Mouse (Mus musculus) MEL (cell line): ENCODE measurements around the gene Gdf1. TPM values are rescaled to one million over a fixed set of nuclear protein-coding genes. Genes with fewer than 3 reads are reported as not detected.

Experiments
- DNase-seq: peaks from one replicate; pipeline ENCODE4 v3.0.0; 2011; ENCODE audit warnings: low read depth, low spot score
- H3K27ac ChIP-seq: 2 replicates; pipeline ENCODE4 v1.5.1; 2012; ENCODE audit warnings: low read depth, mild to moderate bottlenecking, control low read depth, low read length, moderate library complexity; ENCODE audit not compliant: control insufficient read depth
- H3K27me3 ChIP-seq, 2 experiments: fragments of 150-350 bp in 1 of 2; sonication (generic) in 1 of 2; 2 replicates each; pipeline ENCODE4 v1.6.1; 2012; ENCODE audit warnings: low read length in 2 of 2, mild to moderate bottlenecking in 2 of 2, improper control_type of control experiment in 1 of 2, moderate library complexity in 1 of 2; ENCODE audit not compliant: insufficient read depth in 2 of 2, control insufficient read depth in 1 of 2
- H3K36me3 ChIP-seq, 2 experiments: 2 replicates each; pipeline ENCODE4 v1.6.1; 2012 to 2014; ENCODE audit warnings: low read length in 2 of 2, improper control_type of control experiment in 1 of 2, inconsistent platforms in 1 of 2, mild to moderate bottlenecking in 1 of 2; ENCODE audit not compliant: insufficient read depth in 2 of 2, control insufficient read depth in 1 of 2
- H3K4me1 ChIP-seq, 2 experiments: fragments of 150-350 bp in 1 of 2; sonication (generic) in 1 of 2; 2 replicates each; pipeline ENCODE4 v1.6.1; 2012; ENCODE audit warnings: low read length in 2 of 2, improper control_type of control experiment in 1 of 2, mild to moderate bottlenecking in 1 of 2; ENCODE audit not compliant: insufficient read depth in 2 of 2, control insufficient read depth in 1 of 2
- H3K4me3 ChIP-seq, 2 experiments: fragments of 150-350 bp in 1 of 2; sonication (generic) in 1 of 2; 2 replicates each; pipeline ENCODE4 v1.5.1; 2012; ENCODE audit warnings: low read depth in 2 of 2, low read length in 2 of 2, mild to moderate bottlenecking in 2 of 2, moderate library complexity in 2 of 2, control low read depth in 1 of 2, improper control_type of control experiment in 1 of 2; ENCODE audit not compliant: control insufficient read depth in 1 of 2, insufficient read depth in 1 of 2
- H3K79me2 ChIP-seq: 2 replicates; pipeline ENCODE4 v1.6.1; 2012; ENCODE audit warnings: mild to moderate bottlenecking, low read length, moderate library complexity; ENCODE audit not compliant: control insufficient read depth, poor library complexity, insufficient read depth
- H3K9ac ChIP-seq: 2 replicates; pipeline ENCODE4 v1.6.1; 2012; ENCODE audit warnings: low read depth, mild to moderate bottlenecking, control low read depth, low read length, moderate library complexity; ENCODE audit not compliant: control insufficient read depth, poor library complexity, severe bottlenecking
- H3K9me3 ChIP-seq: fragments of 150-350 bp; sonication (generic); replicated peaks from 2 replicates; pipeline ENCODE4 v1.6.1; 2012; ENCODE audit warnings: mild to moderate bottlenecking, low read length, improper control_type of control experiment, moderate library complexity; ENCODE audit not compliant: insufficient read depth
- CHD2 ChIP-seq: IDR thresholded peaks from 2 replicates; pipeline ENCODE4 v1.6.1; 2011; ENCODE audit warnings: low read length, improper control_type of control experiment
- CTCF ChIP-seq, 3 experiments: IDR thresholded peaks in 2 of 3; conservative IDR thresholded peaks in 1 of 3; 2 replicates each; pipeline ENCODE4 v1.5.1; 2011 to 2012; ENCODE audit warnings: low read length in 3 of 3, low read depth in 2 of 3, mild to moderate bottlenecking in 2 of 3, improper control_type of control experiment in 1 of 3, inconsistent platforms in 1 of 3, mixed read lengths in 1 of 3, moderate library complexity in 1 of 3; ENCODE audit not compliant: control insufficient read depth in 1 of 3, insufficient read depth in 1 of 3, poor library complexity in 1 of 3, severe bottlenecking in 1 of 3
- E2F4 ChIP-seq: IDR thresholded peaks from 2 replicates; pipeline ENCODE4 v1.6.1; 2011; ENCODE audit warnings: low read depth, low read length, improper control_type of control experiment, borderline replicate concordance
- ELF1 ChIP-seq: IDR thresholded peaks from 2 replicates; pipeline ENCODE4 v1.6.1; 2014; ENCODE audit warnings: low read depth, mild to moderate bottlenecking, inconsistent platforms, low read length, improper control_type of control experiment, moderate library complexity
- MAFK ChIP-seq: IDR thresholded peaks from 2 replicates; pipeline ENCODE4 v1.6.1; 2011; ENCODE audit warnings: low read depth, mild to moderate bottlenecking, low read length, improper control_type of control experiment, borderline replicate concordance
- MEF2A ChIP-seq: IDR thresholded peaks from 2 replicates; pipeline ENCODE4 v1.6.1; 2014; ENCODE audit warnings: low read depth, mild to moderate bottlenecking, inconsistent platforms, low read length, improper control_type of control experiment; ENCODE audit not compliant: poor library complexity, insufficient replicate concordance, severe bottlenecking; ENCODE audit errors: extremely low read depth
- MYC ChIP-seq: IDR thresholded peaks from 2 replicates; pipeline ENCODE4 v1.6.1; 2011; ENCODE audit warnings: low read depth, mild to moderate bottlenecking, low read length, improper control_type of control experiment, moderate library complexity
- NELFE ChIP-seq: IDR thresholded peaks from 2 replicates; pipeline ENCODE4 v1.6.1; 2011; ENCODE audit warnings: low read depth, low read length, improper control_type of control experiment
- UBTF ChIP-seq: IDR thresholded peaks from 2 replicates; pipeline ENCODE4 v1.6.1; 2012; ENCODE audit warnings: low read depth, mild to moderate bottlenecking, inconsistent platforms, low read length, improper control_type of control experiment, moderate library complexity, borderline replicate concordance; ENCODE audit not compliant: insufficient read depth
- ZNF384 ChIP-seq: IDR thresholded peaks from 2 replicates; pipeline ENCODE4 v1.6.1; 2012; ENCODE audit warnings: low read depth, mild to moderate bottlenecking, inconsistent platforms, low read length, improper control_type of control experiment
- polyA plus RNA-seq, 2 experiments: library from polyadenylated mRNA; stranded (reverse) in 1 of 2; unstranded in 1 of 2; fragments of >175 nt in 1 of 2; fragments of >200 nt in 1 of 2; gene quantifications; 2 replicates each; pipeline versions ENCODE4 v1.2.1 to v1.2.4; 2012; ENCODE audit warnings: low replicate concordance in 2 of 2, low read depth in 1 of 2; ENCODE audit not compliant: insufficient read length in 2 of 2, insufficient read depth in 1 of 2, missing spikeins in 1 of 2
- total RNA-seq: library from RNA; depleted of rRNA; stranded (reverse); fragments of 300-350 nt; gene quantifications from 2 replicates; pipeline ENCODE4 v1.2.3, GENCODE M21; 2012; rRNA removed

Gene Gdf1
- total and polyA plus RNA-seq, 3 experiments = 1.9 to 2.6 TPM; not detected in 1

- Histone ChIP-seq H3K9me3 (no peaks in the 10 kb centered on the region), H3K4me1 (peaks cover 0 to under 1% of the 10 kb centered on the region in 2 experiments; a peak in 1 of 4 replicates), H3K36me3 (no peaks in the 10 kb centered on the region), H3K27ac (no peak overlapping the region), H3K4me3 (no peak overlapping the region), H3K9ac (no peak overlapping the region), H3K79me2 (no peaks in the 10 kb centered on the region), H3K27me3 (no peaks in the 10 kb centered on the region)
- DNase-seq = no peak
- no peak for TF ChIP-seq NELFE
- TF ChIP-seq CHD2 = no peak
- no peak for TF ChIP-seq CTCF (IDR thresholded peaks at IDR 0.05 in 2 of 3, conservative IDR thresholded peaks at IDR 0.05 in 1 of 3; ENCODE audit: control insufficient read depth in 1 of 3, insufficient read depth in 1 of 3, low read depth in 2 of 3, low read length in 3 of 3, poor library complexity in 1 of 3, severe bottlenecking in 1 of 3)
- no peak for TF ChIP-seq E2F4
- TF ChIP-seq MEF2A = no peak
- no peak for TF ChIP-seq ELF1
- no peak for TF ChIP-seq ZNF384
- no peak for TF ChIP-seq UBTF
- no peak for TF ChIP-seq MYC
- TF ChIP-seq MAFK = no peak
These were observed 50.5 kb downstream of the Gdf1 start for GRCm38 (mm10) chr8:70380069-70380468.

Other genes starting within 250 kb of the Gdf1 start
- not detected in 2 replicates for gene Hapln4, start 246.4 kb upstream of the Gdf1 start, total RNA-seq
- gene Hapln4, start 246.4 kb upstream of the Gdf1 start, polyA plus RNA-seq = under 1 TPM in 1 of 2 experiments, not detected in 1; 0.03 TPM
- gene Ncan, start 208.9 kb upstream of the Gdf1 start, total RNA-seq = not detected in 2 replicates
- gene Ncan, start 208.9 kb upstream of the Gdf1 start, polyA plus RNA-seq = not detected
- gene Nr2c2ap, start 198.5 kb upstream of the Gdf1 start, total RNA-seq = 20.8 and 24.6 TPM in 2 replicates
- 10 to 100 TPM in 1 of 2 experiments, not detected in 1; 55.7 TPM for gene Nr2c2ap, start 198.5 kb upstream of the Gdf1 start, polyA plus RNA-seq
- gene Rfxank, start 190.7 kb upstream of the Gdf1 start, total RNA-seq = 5.0 and 5.5 TPM in 2 replicates
- gene Rfxank, start 190.7 kb upstream of the Gdf1 start, polyA plus RNA-seq = 1 to 10 TPM in 1 of 2 experiments, not detected in 1; 7.2 TPM
- 49.5 and 62.8 TPM in 2 replicates for gene Borcs8, start 190.3 kb upstream of the Gdf1 start, total RNA-seq
- gene Borcs8, start 190.3 kb upstream of the Gdf1 start, polyA plus RNA-seq = 10 to 100 TPM in 1 of 2 experiments, not detected in 1; 73.0 TPM
- 2.0 and 2.5 TPM in 2 replicates for gene Mef2b, start 190.1 kb upstream of the Gdf1 start, total RNA-seq
- 1 to 10 TPM in 1 of 2 experiments, not detected in 1; 6.5 TPM for gene Mef2b, start 190.1 kb upstream of the Gdf1 start, polyA plus RNA-seq
- 45.1 and 50.7 TPM in 2 replicates for gene Tmem161a, start 157.5 kb upstream of the Gdf1 start, total RNA-seq
- 10 to 100 TPM in 1 of 2 experiments, not detected in 1; 51.4 TPM for gene Tmem161a, start 157.5 kb upstream of the Gdf1 start, polyA plus RNA-seq
- 4.4 and 5.2 TPM in 2 replicates for gene Slc25a42, start 117.5 kb upstream of the Gdf1 start, total RNA-seq
- gene Slc25a42, start 117.5 kb upstream of the Gdf1 start, polyA plus RNA-seq = 10 to 100 TPM in 1 of 2 experiments, not detected in 1; 12.1 TPM
- gene Sugp2, start 95.6 kb upstream of the Gdf1 start, total RNA-seq = 23.9 and 25.3 TPM in 2 replicates
- 10 to 100 TPM in 1 of 2 experiments, not detected in 1; 27.4 TPM for gene Sugp2, start 95.6 kb upstream of the Gdf1 start, polyA plus RNA-seq
- gene Armc6, start 95.4 kb upstream of the Gdf1 start, total RNA-seq = 50.2 and 63.9 TPM in 2 replicates
- gene Armc6, start 95.4 kb upstream of the Gdf1 start, polyA plus RNA-seq = 10 to 100 TPM in 1 of 2 experiments, not detected in 1; 39.5 TPM
- 8.2 and 12.2 TPM in 2 replicates for gene Homer3, start 47.0 kb upstream of the Gdf1 start, total RNA-seq
- gene Homer3, start 47.0 kb upstream of the Gdf1 start, polyA plus RNA-seq = 10 to 100 TPM in 1 of 2 experiments, not detected in 1; 22.8 TPM
- 94.1 and 102 TPM in 2 replicates for gene Ddx49, start 27.3 kb upstream of the Gdf1 start, total RNA-seq
- 100 to 1,000 TPM in 1 of 2 experiments, not detected in 1; 116 TPM for gene Ddx49, start 27.3 kb upstream of the Gdf1 start, polyA plus RNA-seq
- gene Cope, start 27.3 kb upstream of the Gdf1 start, total RNA-seq = 132 and 134 TPM in 2 replicates
- gene Cope, start 27.3 kb upstream of the Gdf1 start, polyA plus RNA-seq = 100 to 1,000 TPM in 1 of 2 experiments, not detected in 1; 232 TPM
- gene Cers1, start 14.0 kb upstream of the Gdf1 start, total RNA-seq = 3.4 and 5.0 TPM in 2 replicates
- 1 to 10 TPM in 1 of 2 experiments, not detected in 1; 7.7 TPM for gene Cers1, start 14.0 kb upstream of the Gdf1 start, polyA plus RNA-seq
- 55.4 and 56.3 TPM in 2 replicates for gene Upf1, start 23.5 kb downstream of the Gdf1 start, total RNA-seq
- gene Upf1, start 23.5 kb downstream of the Gdf1 start, polyA plus RNA-seq = 100 to 1,000 TPM in 1 of 2 experiments, 10 to 100 TPM in 1; 89.5 to 289 TPM
- gene Comp, start 43.7 kb downstream of the Gdf1 start, total RNA-seq = not detected in 2 replicates
- gene Comp, start 43.7 kb downstream of the Gdf1 start, polyA plus RNA-seq = under 1 TPM in 1 of 2 experiments, not detected in 1; 0.54 TPM
- gene Crtc1, start 109.8 kb downstream of the Gdf1 start, total RNA-seq = 3.0 and 3.3 TPM in 2 replicates
- gene Crtc1, start 109.8 kb downstream of the Gdf1 start, polyA plus RNA-seq = 10 to 100 TPM in 1 of 2 experiments, not detected in 1; 18.0 TPM
- 7.6 and 8.0 TPM in 2 replicates for gene Klhl26, start 147.2 kb downstream of the Gdf1 start, total RNA-seq
- gene Klhl26, start 147.2 kb downstream of the Gdf1 start, polyA plus RNA-seq = 10 to 100 TPM in 1 of 2 experiments, not detected in 1; 11.4 TPM
- not detected in 2 replicates for gene Tmem59l, start 157.5 kb downstream of the Gdf1 start, total RNA-seq
- not detected for gene Tmem59l, start 157.5 kb downstream of the Gdf1 start, polyA plus RNA-seq
- gene Crlf1, start 163.3 kb downstream of the Gdf1 start, total RNA-seq = 3.8 and 6.6 TPM in 2 replicates
- 10 to 100 TPM in 1 of 2 experiments, not detected in 1; 26.6 TPM for gene Crlf1, start 163.3 kb downstream of the Gdf1 start, polyA plus RNA-seq
- 200 and 204 TPM in 2 replicates for gene Rex1bd, start 176.9 kb downstream of the Gdf1 start, total RNA-seq
- 100 to 1,000 TPM in 1 of 2 experiments, not detected in 1; 145 TPM for gene Rex1bd, start 176.9 kb downstream of the Gdf1 start, polyA plus RNA-seq
- gene Uba52, start 181.0 kb downstream of the Gdf1 start, total RNA-seq = 3,582 and 3,633 TPM in 2 replicates
- 1,000 to 10,000 TPM in 1 of 2 experiments, not detected in 1; 2,814 TPM for gene Uba52, start 181.0 kb downstream of the Gdf1 start, polyA plus RNA-seq
- 212 and 215 TPM in 2 replicates for gene Fkbp8, start 197.9 kb downstream of the Gdf1 start, total RNA-seq
- gene Fkbp8, start 197.9 kb downstream of the Gdf1 start, polyA plus RNA-seq = 100 to 1,000 TPM in 1 of 2 experiments, not detected in 1; 349 TPM
- 49.1 and 54.4 TPM in 2 replicates for gene Kxd1, start 198.1 kb downstream of the Gdf1 start, total RNA-seq
- 10 to 100 TPM in 1 of 2 experiments, not detected in 1; 77.4 TPM for gene Kxd1, start 198.1 kb downstream of the Gdf1 start, polyA plus RNA-seq
- 10.8 and 12.4 TPM in 2 replicates for gene Ell, start 209.6 kb downstream of the Gdf1 start, total RNA-seq
- gene Ell, start 209.6 kb downstream of the Gdf1 start, polyA plus RNA-seq = 10 to 100 TPM in 1 of 2 experiments, not detected in 1; 25.9 TPM